Mouse (Mus musculus) left cerebral cortex, postnatal 36 days (tissue): ENCODE data around the gene Erf. TPM values are rescaled to one million over a fixed set of nuclear protein-coding genes. Genes with fewer than 3 reads are reported as not detected.

ENCODE experiments used
- DNase-seq, 2 experiments: peaks; one replicate each; pipeline ENCODE4 v3.0.0; 2021 to 2022; ENCODE audit warnings: low spot score in 2 of 2, mixed read lengths in 1 of 2
- intact Hi-C: fragments of 180-260 bp; cut with DNase I; formaldehyde crosslinking; loops from one replicate; pipeline ENCODE4 v1.15.1; 2025
- total RNA-seq, 2 experiments: library from RNA; stranded (reverse); gene quantifications; 2 replicates each; pipeline ENCODE4 v1.2.3; 2021

Gene Erf
- total RNA-seq = 10 to 100 TPM; 55.8 to 76.2 TPM

DNA sequence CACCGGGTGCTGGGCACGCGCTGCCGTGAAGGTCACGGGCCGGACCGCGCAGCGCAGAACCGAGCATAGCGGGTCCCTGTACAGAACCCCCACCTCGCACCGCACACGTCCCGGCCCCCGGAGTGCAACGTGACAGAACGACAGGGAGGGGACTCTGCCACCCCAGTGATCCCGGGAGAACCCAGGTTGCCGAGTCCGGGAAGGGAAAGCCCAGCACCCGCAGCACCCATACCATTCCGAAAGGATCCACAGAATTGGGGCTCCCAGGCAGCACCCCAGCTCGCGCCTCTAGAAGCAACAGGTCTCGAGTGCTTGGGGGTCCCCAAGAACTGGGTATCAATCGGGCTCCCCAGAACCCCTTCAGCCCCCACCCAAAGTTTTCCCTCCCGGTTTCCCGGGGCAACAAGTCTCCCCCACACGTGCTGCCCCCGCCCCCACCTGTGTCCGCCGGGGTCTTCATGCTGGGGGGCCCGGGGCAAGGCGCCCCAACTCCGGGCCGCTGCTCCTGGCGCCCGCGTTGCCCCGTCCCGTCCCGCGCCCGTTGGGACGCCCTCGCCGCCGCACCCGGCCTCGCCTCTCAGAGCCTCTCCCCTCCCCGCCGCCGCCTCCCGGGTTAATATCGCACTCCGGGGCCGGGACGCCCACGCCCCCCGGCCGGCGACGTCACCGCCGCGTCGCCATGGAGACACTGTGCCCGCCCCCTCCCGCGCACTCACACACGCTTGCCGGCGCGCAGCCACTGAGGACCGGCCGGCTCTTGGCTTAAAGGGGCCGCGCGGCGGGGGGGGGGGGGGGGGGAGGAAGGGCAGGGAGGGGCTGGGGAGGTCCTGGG is at the start of gene Erf:
Gene Erf (minus strand): TSS at position 621 of the 832 bp plus-strand sequence.
- DNase-seq = peak; percentile 95 to 96
- intact Hi-C loops = loop anchor here (2.0 kb wide), 1 partner anchor 16 kb away; the partner anchor contains the start of gene Cic

DNA sequence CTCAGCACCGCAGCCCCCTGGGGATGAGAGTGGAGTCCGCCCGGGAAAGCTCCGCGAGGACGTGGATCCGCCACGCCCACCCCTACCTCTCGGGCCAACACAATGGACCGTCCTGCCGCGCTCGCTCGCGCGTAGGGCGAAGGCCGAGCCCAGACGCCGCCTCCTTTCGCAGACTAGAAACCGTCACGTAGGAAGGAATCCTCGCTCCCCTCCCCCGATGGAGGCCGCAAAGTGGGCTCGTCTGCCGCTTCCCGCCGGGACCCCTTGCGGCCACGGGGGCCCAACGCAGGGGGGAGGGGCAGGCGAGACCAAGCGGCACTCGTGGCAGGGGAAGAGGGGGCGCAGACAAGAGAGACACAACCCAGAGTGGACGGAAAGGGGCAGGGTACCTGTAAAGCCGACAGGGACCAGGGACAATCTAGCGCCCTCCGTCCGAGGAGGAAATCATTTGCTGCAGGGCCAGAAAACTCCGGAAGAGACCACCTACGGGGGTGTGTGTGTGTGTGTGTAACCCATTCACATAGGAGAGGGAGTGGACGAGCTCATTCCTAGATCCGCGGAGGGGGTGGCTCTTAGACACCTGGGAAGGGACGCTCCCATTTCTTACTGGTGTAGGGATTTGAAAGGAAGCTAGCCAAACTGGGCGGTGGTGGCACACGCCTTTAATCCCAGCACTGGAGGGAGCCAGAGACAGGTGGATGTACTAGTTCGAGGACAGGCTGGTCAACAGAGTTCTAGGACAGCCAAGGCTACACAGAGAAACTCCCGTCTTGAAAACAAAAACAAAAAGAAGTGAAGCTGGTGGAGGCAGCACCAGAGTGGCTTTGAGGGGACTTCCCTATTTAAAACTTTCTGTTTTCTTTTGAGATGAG is 47.1 kb upstream of the Erf start, which contains the start of gene Pafah1b3:
Gene Pafah1b3 (minus strand): TSS at position 533 of the 872 bp plus-strand sequence.
- intact Hi-C loops = loop anchor here (2.0 kb wide), 1 partner anchor 15 kb away; no protein-coding TSS in a partner anchor
- DNase-seq = peak; percentile 83 to 86

GRCm38 (mm10) chr7:25296945-25297453 is 46.4 kb upstream of the Erf start:
- intact Hi-C loops = loop anchor here (2.0 kb wide), 1 partner anchor 14 kb away; no protein-coding TSS in a partner anchor
- no peak for DNase-seq

GRCm38 (mm10) chr7:25294960-25295722 is 44.6 kb upstream of the Erf start:
- DNase-seq = no peak
- intact Hi-C loops = no loop called here

GRCm38 (mm10) chr7:25294495-25294894 is 43.9 kb upstream of the Erf start:
- intact Hi-C loops = no loop called here
- DNase-seq = no peak

DNA sequence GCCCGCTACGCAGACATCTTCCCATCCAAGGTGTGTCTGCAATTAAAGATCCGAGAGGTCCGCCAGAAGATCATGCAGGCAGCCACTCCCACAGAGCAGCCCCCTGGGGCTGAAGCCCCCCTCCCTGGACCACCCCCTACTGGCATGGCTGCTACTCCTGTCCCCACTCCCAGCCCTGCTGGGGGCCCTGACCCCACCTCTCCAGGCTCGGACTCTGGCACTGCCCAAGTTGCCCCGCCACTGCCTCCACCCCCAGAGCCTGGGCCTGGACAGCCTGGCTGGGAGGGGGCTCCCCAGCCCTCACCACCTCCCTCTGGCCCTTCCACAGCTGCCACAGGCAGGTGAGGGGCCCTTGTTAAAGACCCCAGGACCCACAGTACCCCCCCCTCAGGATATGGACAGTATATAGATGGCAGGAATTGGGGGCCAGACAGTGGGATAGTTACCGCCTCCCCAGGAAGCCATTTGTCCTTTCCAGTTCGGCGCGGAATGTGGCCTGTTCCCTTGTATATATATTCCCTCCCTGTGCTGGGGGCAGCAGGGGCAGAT is 42.7 kb upstream of the Erf start:
- intact Hi-C loops = no loop called here
- no peak for DNase-seq

GRCm38 (mm10) chr7:25292107-25292506 is 41.5 kb upstream of the Erf start:
- no peak for DNase-seq
- intact Hi-C loops = no loop called here

DNA sequence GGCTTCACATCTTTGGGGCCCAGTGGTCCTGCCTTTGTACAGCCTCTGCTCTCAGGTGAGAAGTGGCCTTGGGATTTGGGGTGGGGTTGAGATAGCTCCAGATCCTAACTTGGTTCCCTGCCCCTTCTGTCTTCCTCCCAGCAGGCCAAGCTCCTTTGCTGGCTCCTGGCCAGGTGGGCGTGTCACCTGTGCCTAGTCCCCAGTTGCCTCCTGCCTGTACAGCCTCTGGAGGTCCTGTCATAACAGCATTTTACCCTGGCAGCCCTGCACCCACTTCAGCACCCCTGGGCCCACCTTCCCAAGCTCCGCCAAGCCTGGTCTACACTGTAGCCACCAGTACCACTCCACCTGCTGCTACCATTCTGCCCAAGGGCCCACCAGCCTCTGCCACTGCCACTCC is 40.4 kb upstream of the Erf start:
- intact Hi-C loops = no loop called here
- DNase-seq = no peak

DNA sequence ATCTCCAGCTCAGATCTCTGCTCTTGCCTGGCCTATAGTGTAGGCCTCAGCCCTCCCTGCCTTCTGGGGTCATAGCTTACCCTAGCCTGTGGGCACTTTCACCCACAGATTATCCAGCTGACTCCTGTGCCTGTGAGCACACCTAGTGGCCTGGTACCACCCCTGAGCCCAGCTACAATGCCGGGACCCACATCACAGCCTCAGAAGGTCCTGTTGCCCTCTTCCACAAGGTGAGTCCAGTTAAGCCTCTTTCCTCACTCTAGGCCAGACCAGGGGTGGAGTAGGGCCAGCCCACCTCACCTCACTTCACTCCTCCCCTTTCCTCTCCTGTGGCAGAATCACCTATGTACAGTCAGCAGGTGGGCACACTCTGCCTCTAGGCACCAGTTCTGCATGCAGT is 39.9 kb upstream of the Erf start:
- intact Hi-C loops = no loop called here
- no peak for DNase-seq

DNA sequence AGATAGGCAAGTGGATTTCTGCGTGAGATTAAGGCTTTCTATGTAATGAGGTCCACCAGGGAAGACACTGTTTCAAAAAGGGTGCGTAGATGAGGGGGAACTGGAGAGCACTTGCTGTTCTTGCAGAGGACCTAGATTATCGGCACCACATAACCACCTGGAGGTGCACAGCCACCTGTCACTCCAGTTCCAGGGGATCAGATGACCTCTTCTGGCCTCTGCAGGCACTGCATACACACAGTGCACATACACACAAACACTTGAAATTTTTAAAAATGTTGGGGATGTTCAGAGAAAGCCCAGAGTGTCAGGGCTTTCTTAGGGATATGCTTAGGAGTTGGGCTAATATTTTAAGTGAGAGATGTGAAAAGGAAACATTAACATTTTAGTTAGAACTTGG is 39.4 kb upstream of the Erf start:
- no peak for DNase-seq
- intact Hi-C loops = no loop called here

DNA sequence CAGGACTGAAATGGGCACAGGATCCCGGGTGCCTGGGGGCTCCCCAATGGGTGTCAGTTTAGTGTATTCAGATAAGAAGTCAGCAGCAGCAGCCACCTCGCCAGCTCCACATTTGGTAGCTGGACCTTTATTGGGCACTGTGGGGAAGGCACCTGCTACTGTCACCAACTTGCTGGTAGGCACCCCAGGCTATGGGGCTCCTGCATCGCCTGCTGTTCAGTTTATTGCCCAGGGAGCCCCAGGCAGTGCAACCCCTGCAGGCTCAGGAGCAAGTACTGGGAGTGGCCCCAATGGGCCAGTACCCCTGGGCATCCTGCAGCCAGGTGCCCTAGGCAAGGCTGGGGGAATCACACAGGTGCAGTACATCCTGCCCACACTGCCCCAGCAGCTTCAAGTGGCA is 38.2 kb upstream of the Erf start:
- no peak for DNase-seq
- intact Hi-C loops = no loop called here

DNA sequence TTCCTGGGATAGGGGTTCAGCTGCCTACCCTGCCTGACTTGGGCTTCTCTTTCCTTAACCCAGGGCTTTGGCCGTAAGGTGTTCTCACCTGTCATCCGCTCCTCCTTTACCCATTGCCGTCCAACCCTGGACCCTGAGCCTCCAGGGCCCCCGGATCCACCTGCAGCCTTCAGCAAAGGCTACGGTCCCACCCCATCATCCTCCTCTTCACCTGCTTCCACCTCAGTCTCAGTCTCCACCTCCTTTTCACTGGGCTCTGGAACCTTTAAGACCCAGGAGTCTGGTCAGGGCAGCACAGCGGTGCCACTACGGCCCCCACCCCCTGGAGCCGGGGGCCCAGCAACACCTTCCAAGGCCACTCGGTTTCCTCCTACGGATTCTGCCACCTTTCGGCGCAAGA is 37.5 kb upstream of the Erf start:
- DNase-seq = no peak

GRCm38 (mm10) chr7:25286989-25287388 is 36.4 kb upstream of the Erf start:
- DNase-seq = no peak
- intact Hi-C loops = no loop called here

More for the DNA sequence above, 37.5 kb upstream of the Erf start:
- intact Hi-C loops = no loop called here

DNA sequence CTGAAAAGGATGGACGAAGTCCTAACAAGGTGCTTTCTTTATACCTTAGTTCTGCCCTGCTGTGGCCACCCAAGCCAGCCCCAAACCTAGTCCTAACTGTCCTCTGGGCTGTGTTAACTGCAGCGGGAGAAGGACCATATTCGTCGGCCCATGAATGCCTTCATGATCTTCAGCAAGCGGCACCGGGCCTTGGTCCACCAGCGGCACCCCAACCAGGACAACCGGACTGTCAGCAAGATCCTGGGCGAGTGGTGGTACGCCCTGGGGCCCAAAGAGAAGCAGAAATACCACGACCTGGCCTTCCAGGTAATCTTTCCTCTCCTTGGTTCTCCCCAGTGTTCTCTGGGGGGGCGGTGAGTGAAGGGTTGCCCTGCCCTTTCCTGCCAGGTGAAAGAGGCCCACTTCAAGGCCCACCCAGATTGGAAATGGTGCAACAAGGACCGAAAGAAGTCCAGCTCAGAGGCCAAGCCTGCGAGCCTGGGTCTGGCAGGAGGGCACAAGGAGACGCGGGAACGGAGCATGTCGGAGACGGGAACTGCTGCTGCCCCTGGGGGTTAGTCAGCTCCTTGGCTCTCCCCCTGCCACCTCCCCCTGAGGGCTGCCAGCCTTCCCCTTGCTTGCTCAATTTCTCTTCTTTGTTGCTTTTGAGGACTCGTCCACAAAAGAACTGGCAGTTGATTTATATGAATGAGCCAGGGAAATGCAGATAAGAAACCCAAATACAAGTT is 35.1 kb upstream of the Erf start:
- no peak for DNase-seq
- intact Hi-C loops = no loop called here

GRCm38 (mm10) chr7:25284766-25285165 is 34.2 kb upstream of the Erf start:
- intact Hi-C loops = no loop called here

DNA sequence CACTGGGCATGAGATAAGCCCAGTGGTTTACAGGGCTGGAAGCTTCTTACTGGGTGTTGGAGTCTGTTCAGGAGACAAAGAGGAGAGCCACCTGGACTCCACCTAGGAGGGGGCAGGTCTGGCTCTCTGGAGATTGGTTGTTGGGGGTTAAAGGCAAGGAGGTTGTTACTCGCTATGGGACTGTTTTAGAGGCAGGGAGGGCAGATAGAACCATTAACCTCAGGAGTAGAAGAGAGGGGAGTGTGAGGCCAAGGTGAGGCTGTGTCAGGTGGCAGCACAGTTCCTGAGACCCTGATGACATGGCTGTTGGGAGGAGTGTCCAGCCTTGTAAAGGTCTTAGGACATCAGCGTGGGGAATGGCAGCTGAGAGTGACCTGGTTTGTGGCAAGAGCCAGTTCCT is 33.6 kb upstream of the Erf start:
- intact Hi-C loops = no loop called here

More at GRCm38 (mm10) chr7:25284766-25285165, 34.2 kb upstream of the Erf start:
- no peak for DNase-seq

GRCm38 (mm10) chr7:25283637-25284036 is 33.1 kb upstream of the Erf start:
- intact Hi-C loops = loop anchor here (2.0 kb wide), 1 partner anchor 13 kb away; the partner anchor contains the start of gene Pafah1b3
- DNase-seq = no peak

More for the DNA sequence above, 33.6 kb upstream of the Erf start:
- DNase-seq = no peak

GRCm38 (mm10) chr7:25282731-25283211 is 32.2 kb upstream of the Erf start:
- peak in 1 of 2 experiments; percentile 53 for DNase-seq

More at GRCm38 (mm10) chr7:25282731-25283211, 32.2 kb upstream of the Erf start:
- intact Hi-C loops = loop anchor here (2.0 kb wide), 1 partner anchor 14 kb away; the partner anchor contains the start of gene Pafah1b3
